Mouse (Mus musculus): ENCODE results near the gene Epb41l3. TPM values are rescaled to one million over a fixed set of nuclear protein-coding genes. Genes with fewer than 3 reads are reported as not detected.

Gene Epb41l3
- polyA plus RNA-seq, 1 experiment from 2014 or later, result 91.8 TPM

Other genes with a start within 250 kb of the Epb41l3 start
- gene Tmem200c, start 249.1 kb upstream of the Epb41l3 start, polyA plus RNA-seq (2015; fragmentation: Nextera tagmentation; extraction: Ambion mirVana), result 3.5 and 4.6 TPM in 2 replicates

Data from hindbrain, embryonic 15.5 days (tissue).